Comparison of ENCODE assay signal across 10 mouse cellular contexts in genomic region chr16:4877195-4877594, GRCm38 (mm10). TPM values are rescaled to one million over a fixed set of nuclear protein-coding genes. Genes with fewer than 3 reads are reported as not detected.
DNase-seq lines count a peak whose midpoint lies in the region; ATAC-seq and TF ChIP-seq lines count a peak whose summit lies in the region.
"Had no signal": no experiment of that assay in that cellular context is flagged by ENCODE, and none has a peak within 500 bp of the region (broad histone marks: within the 10 kb centered on the region; RNA-seq: fewer than 3 reads in every experiment).

No protein-coding gene starts in this region.

- no peaks in the 10 kb centered on the region for H3K27me3 ChIP-seq in forebrain, embryonic 13.5 days
- H3K27me3 ChIP-seq in forebrain, embryonic 11.5 days (ENCODE audit: control insufficient read depth, insufficient read depth, low read length): no peaks in the 10 kb centered on the region
- no peaks in the 10 kb centered on the region for H3K27me3 ChIP-seq in midbrain, embryonic 10.5 days (ENCODE audit: low read depth, poor library complexity, severe bottlenecking)
- no peaks in the 10 kb centered on the region for H3K27me3 ChIP-seq in midbrain, embryonic 14.5 days (ENCODE audit: control insufficient read depth, insufficient read depth, low read length)
- no peaks in the 10 kb centered on the region for H3K27me3 ChIP-seq in intestine, postnatal 0 days (replicated peaks; ENCODE audit: control insufficient read depth, insufficient read depth, low read length)
- H3K27me3 ChIP-seq in myocyte (ENCODE audit: control insufficient read depth, insufficient read depth, insufficient read length): no peaks in the 10 kb centered on the region
- H3K27me3 ChIP-seq in kidney, adult 2 months (replicated peaks; ENCODE audit: control insufficient read depth, insufficient read depth, low read length): no peaks in the 10 kb centered on the region

- WGBS in forebrain, embryonic 13.5 days: 91% methylated on average over 4 of the region's 4 CpGs
- WGBS in forebrain, embryonic 11.5 days: 92% methylated on average over 4 of the region's 4 CpGs
- 84% methylated on average over 4 of the region's 4 CpGs for WGBS in midbrain, embryonic 10.5 days
- WGBS in midbrain, embryonic 14.5 days: 87% methylated on average over 4 of the region's 4 CpGs
- WGBS in intestine, postnatal 0 days: 68% methylated on average over 4 of the region's 4 CpGs
- WGBS in kidney, adult 2 months: 54% methylated on average over 4 of the region's 4 CpGs

- H3K4me2 ChIP-seq in forebrain, embryonic 13.5 days: 0 out of 2 replicates have a peak overlapping the region, but pooled peaks have one; percentile 89
- H3K4me2 ChIP-seq in forebrain, embryonic 11.5 days (ENCODE audit: low read depth, low read length, severe bottlenecking): no peak overlapping the region
- H3K4me2 ChIP-seq in midbrain, embryonic 14.5 days (ENCODE audit: low read length): no peak overlapping the region; the same call in 1 of the 2 replicates
- peak overlapping the region; percentile 74 for H3K4me2 ChIP-seq in intestine, postnatal 0 days (replicated peaks; ENCODE audit: low read depth)
- peak overlapping the region; percentile 91 for H3K4me2 ChIP-seq in myocyte (ENCODE audit: low read depth)

- no peaks in the 10 kb centered on the region for H3K9me3 ChIP-seq in forebrain, embryonic 13.5 days (replicated peaks)
- no peaks in the 10 kb centered on the region for H3K9me3 ChIP-seq in forebrain, embryonic 11.5 days (ENCODE audit: control insufficient read depth, low read length)
- H3K9me3 ChIP-seq in midbrain, embryonic 10.5 days (replicated peaks): no peaks in the 10 kb centered on the region
- no peaks in the 10 kb centered on the region for H3K9me3 ChIP-seq in midbrain, embryonic 14.5 days (ENCODE audit: control insufficient read depth, low read length)
- no peaks in the 10 kb centered on the region for H3K9me3 ChIP-seq in intestine, postnatal 0 days (ENCODE audit: control insufficient read depth)

- H3K4me1 ChIP-seq in forebrain, embryonic 13.5 days: peaks cover 42% of the 10 kb centered on the region
- peaks cover 15% of the 10 kb centered on the region for H3K4me1 ChIP-seq in forebrain, embryonic 11.5 days (replicated peaks; ENCODE audit: control insufficient read depth, insufficient read depth, low read length)
- H3K4me1 ChIP-seq in midbrain, embryonic 10.5 days: peaks cover 34% of the 10 kb centered on the region
- H3K4me1 ChIP-seq in midbrain, embryonic 14.5 days (ENCODE audit: control insufficient read depth, insufficient read depth, low read length): peaks cover 24% of the 10 kb centered on the region
- H3K4me1 ChIP-seq in intestine, postnatal 0 days (replicated peaks; ENCODE audit: control insufficient read depth, insufficient read depth, low read length): peaks cover 8% of the 10 kb centered on the region
- peaks cover 20% of the 10 kb centered on the region for H3K4me1 ChIP-seq in kidney, adult 2 months (ENCODE audit: control insufficient read depth, insufficient read depth, low read length)

- no peak for DNase-seq in forebrain, embryonic 11.5 days (ENCODE audit: low spot score)
- DNase-seq in midbrain, embryonic 10.5 days (ENCODE audit: low spot score): no peak
- no peak for DNase-seq in midbrain, embryonic 14.5 days
- DNase-seq in left cerebral cortex, postnatal 10 days (ENCODE audit: extremely low spot score in 1 of 2, low spot score in 2 of 2): no peak
- no peak for DNase-seq in kidney, adult 2 months

- intact Hi-C loops in left cerebral cortex, postnatal 10 days (cut with DNase I): no loop called here

- no peak for ATAC-seq in forebrain, embryonic 13.5 days
- no peak for ATAC-seq in forebrain, embryonic 11.5 days (replicated peaks; ENCODE audit: low FRiP score)
- ATAC-seq in midbrain, embryonic 14.5 days (ENCODE audit: low FRiP score, low TSS enrichment): no peak
- ATAC-seq in intestine, postnatal 0 days: no peak

- no peak overlapping the region for H3K27ac ChIP-seq in forebrain, embryonic 13.5 days
- H3K27ac ChIP-seq in forebrain, embryonic 11.5 days (ENCODE audit: low read depth, low read length): no peak overlapping the region
- H3K27ac ChIP-seq in midbrain, embryonic 10.5 days (replicated peaks): no peak overlapping the region
- H3K27ac ChIP-seq in midbrain, embryonic 14.5 days (replicated peaks; ENCODE audit: low read depth, low read length): no peak overlapping the region
- no peak overlapping the region for H3K27ac ChIP-seq in intestine, postnatal 0 days (ENCODE audit: low read depth, low read length)
- no peak overlapping the region for H3K27ac ChIP-seq in kidney, adult 2 months (ENCODE audit: insufficient read depth, low read depth, low read length)

- H3K79me2 ChIP-seq in myocyte (ENCODE audit: control insufficient read depth, insufficient read depth): peaks cover 31% of the 10 kb centered on the region

- TF ChIP-seq POLR2A in myocyte (IDR thresholded peaks at IDR 0.05; ENCODE audit: insufficient read length, low read depth): no peak
- TF ChIP-seq POLR2A in kidney, adult 2 months (IDR thresholded peaks at IDR 0.05; ENCODE audit: low read depth, low read length): no peak

- H3K4me3 ChIP-seq in forebrain, embryonic 13.5 days: no peak overlapping the region
- no peak overlapping the region for H3K4me3 ChIP-seq in forebrain, embryonic 11.5 days (ENCODE audit: low read depth, low read length)
- H3K4me3 ChIP-seq in midbrain, embryonic 10.5 days: peak overlapping the region; percentile 88; the same call in 1 of the 2 replicates
- H3K4me3 ChIP-seq in midbrain, embryonic 14.5 days (replicated peaks; ENCODE audit: low read depth, low read length): no peak overlapping the region
- no peak overlapping the region; the same call in 1 of the 2 replicates for H3K4me3 ChIP-seq in intestine, postnatal 0 days (ENCODE audit: low read depth, low read length)
- no peak overlapping the region for H3K4me3 ChIP-seq in myocyte
- no peak overlapping the region for H3K4me3 ChIP-seq in kidney, adult 2 months (ENCODE audit: insufficient read depth, low read depth, low read length)

- H3ac ChIP-seq in myocyte (ENCODE audit: control insufficient read depth, insufficient read length): no peak overlapping the region

- no peak for TF ChIP-seq CTCF in intestine, postnatal 0 days (IDR thresholded peaks at IDR 0.05; ENCODE audit: low read depth)
- no peak for TF ChIP-seq CTCF in kidney, adult 2 months (conservative IDR thresholded peaks at IDR 0.05; ENCODE audit: insufficient read depth, insufficient read length, low read depth, low read length)

- no peak overlapping the region for H3K9ac ChIP-seq in forebrain, embryonic 13.5 days
- no peak overlapping the region for H3K9ac ChIP-seq in forebrain, embryonic 11.5 days (ENCODE audit: low read length)
- no peak overlapping the region for H3K9ac ChIP-seq in midbrain, embryonic 14.5 days (replicated peaks; ENCODE audit: low read length)
- peak overlapping the region; percentile 34; the same call in 1 of the 2 replicates for H3K9ac ChIP-seq in intestine, postnatal 0 days (ENCODE audit: low read depth, low read length)

- H3K36me3 ChIP-seq in forebrain, embryonic 13.5 days (ENCODE audit: poor library complexity, severe bottlenecking): peaks cover 31% of the 10 kb centered on the region
- H3K36me3 ChIP-seq in forebrain, embryonic 11.5 days (ENCODE audit: control insufficient read depth, insufficient read depth, low read length): no peaks in the 10 kb centered on the region
- peaks cover 32% of the 10 kb centered on the region for H3K36me3 ChIP-seq in midbrain, embryonic 10.5 days
- peaks cover 16% of the 10 kb centered on the region for H3K36me3 ChIP-seq in midbrain, embryonic 14.5 days (ENCODE audit: control insufficient read depth, insufficient read depth, low read length)
- peaks cover 30% of the 10 kb centered on the region; the same call in 1 of the 2 replicates for H3K36me3 ChIP-seq in intestine, postnatal 0 days (ENCODE audit: control insufficient read depth, insufficient read depth)
- H3K36me3 ChIP-seq in myocyte (ENCODE audit: control insufficient read depth, insufficient read depth): peaks cover 9% of the 10 kb centered on the region
- H3K36me3 ChIP-seq in kidney, adult 2 months (ENCODE audit: control insufficient read depth, insufficient read depth, low read length): no peaks in the 10 kb centered on the region

TF ChIP-seq in myocyte, 11 proteins besides CTCF, POLR2A, EP300 and RAD21 (continues in another document):
- TF ChIP-seq SRF (IDR thresholded peaks at IDR 0.05; ENCODE audit: control insufficient read depth, insufficient read length, low read depth): no peak
- TF ChIP-seq MAX (IDR thresholded peaks at IDR 0.05; ENCODE audit: low read depth): no peak

RNA-seq across cellular contexts. Expression of gene Ubald1, which starts 2.9 kb away (rescaled TPM):
- polyA plus RNA-seq in forebrain, embryonic 13.5 days (2015; fragmentation: Nextera tagmentation; extraction: Ambion mirVana): 33.9 and 35.1 TPM in 2 replicates
- 23.9 TPM in 2 replicates for polyA plus RNA-seq in forebrain, embryonic 11.5 days (2014; fragmentation: Nextera tagmentation; extraction: Ambion mirVana)
- polyA plus RNA-seq in midbrain, embryonic 10.5 days (2016; fragmentation: Nextera tagmentation; extraction: Ambion mirVana): 29.6 and 36.0 TPM in 2 replicates
- 49.4 and 53.2 TPM in 2 replicates for polyA plus RNA-seq in midbrain, embryonic 14.5 days (2014; fragmentation: Nextera tagmentation; extraction: Ambion mirVana)
- 22.9 and 24.9 TPM in 2 replicates for polyA plus RNA-seq in intestine, postnatal 0 days (2015; fragmentation: Nextera tagmentation; extraction: Ambion mirVana)
- 79.5 TPM for polyA plus RNA-seq in myocyte (2012; fragmentation: generic; extraction: Trizol)
- 10 to 100 TPM; 70.4 to 70.6 TPM for total RNA-seq in left cerebral cortex, postnatal 10 days (2021)
- polyA plus RNA-seq in kidney, adult 2 months (2012; rRNA removed): 38.4 and 39.2 TPM in 2 replicates

RNA-seq across cellular contexts. Expression of gene Mgrn1, which starts 8.9 kb away (rescaled TPM):
- 79.0 and 86.4 TPM in 2 replicates for polyA plus RNA-seq in forebrain, embryonic 13.5 days (2015; fragmentation: Nextera tagmentation; extraction: Ambion mirVana)
- polyA plus RNA-seq in forebrain, embryonic 11.5 days (2014; fragmentation: Nextera tagmentation; extraction: Ambion mirVana): 69.9 and 77.2 TPM in 2 replicates
- polyA plus RNA-seq in midbrain, embryonic 10.5 days (2016; fragmentation: Nextera tagmentation; extraction: Ambion mirVana): 68.5 and 78.2 TPM in 2 replicates
- 117 and 123 TPM in 2 replicates for polyA plus RNA-seq in midbrain, embryonic 14.5 days (2014; fragmentation: Nextera tagmentation; extraction: Ambion mirVana)
- 57.8 and 62.8 TPM in 2 replicates for polyA plus RNA-seq in intestine, postnatal 0 days (2015; fragmentation: Nextera tagmentation; extraction: Ambion mirVana)
- polyA plus RNA-seq in myocyte (2012; fragmentation: generic; extraction: Trizol): 59.3 TPM
- total RNA-seq in left cerebral cortex, postnatal 10 days (2021): 100 to 1,000 TPM; 176 to 182 TPM
- polyA plus RNA-seq in kidney, adult 2 months (2012; rRNA removed): 197 and 218 TPM in 2 replicates

RNA-seq across cellular contexts. Expression of gene 4930562C15Rik, which starts 42.0 kb away (rescaled TPM):
- 0.37 and 0.39 TPM in 2 replicates for polyA plus RNA-seq in forebrain, embryonic 13.5 days (2015; fragmentation: Nextera tagmentation; extraction: Ambion mirVana)
- 0.36 TPM in 1 of 2 replicates, not detected in the other for polyA plus RNA-seq in forebrain, embryonic 11.5 days (2014; fragmentation: Nextera tagmentation; extraction: Ambion mirVana)
- 0.30 and 0.39 TPM in 2 replicates for polyA plus RNA-seq in midbrain, embryonic 10.5 days (2016; fragmentation: Nextera tagmentation; extraction: Ambion mirVana)
- 0.42 and 0.61 TPM in 2 replicates for polyA plus RNA-seq in midbrain, embryonic 14.5 days (2014; fragmentation: Nextera tagmentation; extraction: Ambion mirVana)
- polyA plus RNA-seq in intestine, postnatal 0 days (2015; fragmentation: Nextera tagmentation; extraction: Ambion mirVana): not detected in 2 replicates
- polyA plus RNA-seq in myocyte (2012; fragmentation: generic; extraction: Trizol): 0.08 TPM
- not detected for total RNA-seq in left cerebral cortex, postnatal 10 days (2021)
- polyA plus RNA-seq in kidney, adult 2 months (2012; rRNA removed): 0.03 TPM in 1 of 2 replicates, not detected in the other
- total RNA-seq: common myeloid progenitor, adult 5-6 weeks; left cerebral cortex, postnatal 14 days had no signal

Comparison
In these comparisons a context has a peak if more than half of its experiments do, and no peak if none do; other contexts are left out.
1. H3K4me2 ChIP-seq: peak in forebrain, embryonic 13.5 days (single experiment), intestine, postnatal 0 days (single experiment) and myocyte (single experiment); none in forebrain, embryonic 11.5 days (single experiment) and midbrain, embryonic 14.5 days (single experiment).